Mouse (Mus musculus) T-cell, adult 2 months (primary cell): ENCODE results near the gene Tmeff1.

Experiments
- DNase-seq: peaks from one replicate; pipeline ENCODE4 v3.0.0; 2022; ENCODE audit warnings: low spot score

Gene Tmeff1

DNA sequence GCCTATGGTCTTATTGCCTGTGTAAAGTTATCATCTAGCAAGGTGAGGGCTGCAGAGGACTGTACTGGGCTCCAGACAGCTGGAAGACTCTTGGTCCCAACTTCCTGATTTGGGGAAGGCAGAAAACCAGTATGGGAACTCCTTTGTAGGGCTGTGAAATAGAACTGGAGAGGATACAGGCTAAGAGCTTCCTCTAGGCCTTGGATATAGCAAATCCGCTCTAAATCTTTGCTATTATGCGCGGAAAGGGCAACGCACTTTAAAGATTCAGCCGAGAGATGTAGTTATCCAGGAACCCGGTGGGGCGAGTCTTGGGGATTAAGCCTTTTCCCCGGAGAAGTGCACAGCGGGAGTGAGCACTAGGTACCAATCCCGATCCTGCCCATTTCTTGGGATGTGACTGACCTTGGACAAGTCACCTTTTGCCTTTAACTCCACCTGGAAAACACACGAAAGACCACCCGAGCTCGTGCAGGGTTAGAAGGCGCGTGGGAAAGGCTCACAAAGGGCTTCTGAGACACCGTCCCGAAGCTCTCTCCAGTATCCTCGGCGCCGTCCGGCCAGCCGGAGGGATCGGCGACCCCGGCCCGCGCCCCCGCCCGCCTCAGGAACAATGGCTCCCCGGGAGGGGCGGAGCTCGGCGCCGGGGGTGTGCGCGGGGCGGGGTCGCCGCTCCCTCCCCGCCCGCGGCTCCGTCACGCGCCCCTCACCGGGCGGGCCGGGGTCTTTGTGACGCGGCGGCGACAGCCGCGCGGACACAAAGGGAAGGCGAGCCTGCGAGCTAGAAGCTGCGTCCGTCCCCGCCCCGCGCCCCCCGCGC lies at the start of gene Tmeff1:
TSS of gene Tmeff1 (plus strand) at position 754 of the 820 bp plus-strand sequence.
- DNase-seq: no peak

DNA sequence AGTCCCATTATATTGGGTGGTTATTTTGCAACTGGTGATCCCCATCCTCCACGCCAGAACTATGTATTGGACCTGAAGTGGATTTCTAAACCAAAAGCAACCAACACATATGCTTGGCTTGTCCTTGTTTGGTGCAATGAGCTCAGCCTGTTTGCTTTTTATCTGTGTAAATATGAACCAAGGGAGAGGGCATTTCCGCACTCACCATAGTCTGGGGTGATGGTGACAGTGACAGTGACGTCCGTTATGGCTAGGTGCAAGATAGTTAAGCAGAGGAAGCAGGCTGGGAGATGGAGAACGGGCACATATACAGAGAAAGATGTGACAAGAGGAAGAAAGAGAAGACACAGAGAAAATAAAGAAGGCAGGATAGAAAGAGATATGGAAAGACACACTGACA lies 48.7 kb upstream of the Tmeff1 start:
- no peak for DNase-seq

DNA sequence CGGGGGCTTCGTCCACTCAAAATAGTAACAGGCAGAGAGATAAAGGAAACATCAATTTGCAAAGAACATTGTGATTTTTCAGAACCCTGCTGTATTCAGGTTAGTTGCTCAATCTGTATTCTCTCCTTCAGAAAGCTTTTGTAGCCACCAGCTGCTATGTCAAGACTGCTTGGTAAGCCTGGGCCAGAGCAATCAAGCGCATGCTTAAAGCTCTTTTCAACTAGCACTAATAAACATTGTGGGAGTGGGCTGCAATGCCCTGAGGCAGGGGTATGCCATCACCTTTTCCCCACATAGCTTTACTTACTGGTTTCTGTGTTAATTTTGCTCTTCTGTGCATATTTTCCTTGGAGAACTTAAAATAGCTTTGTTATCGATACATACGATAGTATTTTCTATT lies 48.0 kb upstream of the Tmeff1 start:
- no peak for DNase-seq

- no peak for DNase-seq
Observed at GRCm38 (mm10) chr4:48538581-48538980, 46.4 kb upstream of the Tmeff1 start.

DNA sequence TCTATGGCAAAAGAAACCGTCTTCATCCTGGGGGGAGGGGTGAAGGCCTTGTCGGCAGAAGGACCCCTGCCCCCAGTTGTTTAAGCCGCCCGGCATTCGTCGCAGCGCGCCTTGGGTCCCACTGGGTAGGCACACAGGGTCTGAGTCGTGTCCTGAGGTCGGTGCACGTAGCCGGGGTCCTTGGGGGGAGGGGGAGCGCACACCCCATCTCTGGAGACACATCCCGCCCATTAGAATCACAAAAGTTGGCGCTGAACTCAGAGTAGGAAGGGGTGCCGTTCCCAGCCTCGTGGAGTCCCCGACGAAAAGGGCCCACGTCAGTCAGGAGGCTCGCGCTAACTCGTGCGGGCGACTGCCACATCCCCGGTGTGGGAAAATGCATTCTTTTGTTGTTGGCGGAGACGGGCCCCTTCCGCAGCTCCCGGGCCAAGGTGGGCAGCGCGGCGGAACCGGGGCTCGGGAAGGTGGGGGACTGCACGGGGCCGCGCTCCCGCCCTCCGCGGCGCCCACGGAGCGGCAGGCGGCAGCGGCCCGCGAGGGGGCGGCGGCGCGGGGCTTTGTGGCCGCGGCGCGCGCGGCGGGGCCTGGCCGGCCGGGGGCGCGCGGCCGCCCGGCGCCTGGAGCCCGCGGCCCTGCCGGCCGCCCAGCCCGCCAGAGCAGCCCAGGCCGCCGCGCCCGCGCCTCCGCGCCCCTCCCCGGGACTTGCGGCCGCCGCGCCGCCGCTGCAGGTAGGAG lies 45.0 kb upstream of the Tmeff1 start, which contains the start of gene Msantd3:
TSS of gene Msantd3 (plus strand) at position 95 of the 735 bp plus-strand sequence.
- no peak for DNase-seq

DNA sequence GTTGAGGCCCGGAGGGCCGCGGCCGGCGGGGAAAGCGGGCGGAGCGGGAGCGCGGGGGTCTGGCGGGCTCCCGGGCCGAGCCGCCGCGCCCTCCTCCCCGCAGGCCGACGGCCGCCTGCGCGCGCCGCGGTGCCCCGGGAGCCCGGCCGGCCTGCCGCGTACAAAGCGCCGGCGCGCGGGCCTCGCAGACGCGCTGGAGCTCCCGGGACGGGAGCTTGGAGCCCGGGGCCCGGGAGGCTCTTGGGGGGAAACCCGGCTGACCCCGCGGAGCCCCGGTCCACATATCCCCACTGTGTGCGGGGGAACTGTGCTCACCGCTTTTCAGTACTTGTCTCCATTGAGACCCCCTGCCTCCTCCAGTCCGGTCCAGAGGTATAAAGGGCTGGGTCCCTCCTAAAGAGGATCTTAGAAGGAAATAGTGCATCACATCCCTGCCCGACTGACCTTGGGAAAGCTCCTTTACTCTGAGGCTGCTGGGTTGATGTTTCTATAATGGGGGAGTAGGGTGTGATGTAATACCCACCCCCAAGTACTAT lies 44.3 kb upstream of the Tmeff1 start:
- no peak for DNase-seq

GRCm38 (mm10) chr4:48541526-48542250 lies 43.3 kb upstream of the Tmeff1 start:
- no peak for DNase-seq

DNA sequence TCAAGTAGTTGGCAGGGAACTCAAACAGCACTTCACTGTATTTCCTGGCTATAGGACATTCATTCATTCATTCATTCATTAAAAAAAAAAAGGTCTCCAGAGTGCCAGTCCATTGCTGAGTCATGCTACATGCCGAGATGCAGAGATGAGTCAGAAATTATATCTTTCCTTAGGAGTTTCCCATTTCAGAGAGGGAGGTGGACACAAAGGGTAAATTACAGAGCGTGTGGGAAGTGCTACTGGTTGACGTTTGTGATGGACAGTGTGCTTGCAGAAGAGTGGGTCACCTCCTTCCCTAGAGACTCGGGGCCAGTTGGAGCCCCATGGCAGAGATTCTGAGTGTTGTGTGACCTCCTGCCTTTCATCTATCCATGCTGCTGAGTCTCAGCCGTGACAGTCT lies 42.6 kb upstream of the Tmeff1 start:
- no peak for DNase-seq

- no peak for DNase-seq
Observed at GRCm38 (mm10) chr4:48543071-48543865, 41.7 kb upstream of the Tmeff1 start.

DNA sequence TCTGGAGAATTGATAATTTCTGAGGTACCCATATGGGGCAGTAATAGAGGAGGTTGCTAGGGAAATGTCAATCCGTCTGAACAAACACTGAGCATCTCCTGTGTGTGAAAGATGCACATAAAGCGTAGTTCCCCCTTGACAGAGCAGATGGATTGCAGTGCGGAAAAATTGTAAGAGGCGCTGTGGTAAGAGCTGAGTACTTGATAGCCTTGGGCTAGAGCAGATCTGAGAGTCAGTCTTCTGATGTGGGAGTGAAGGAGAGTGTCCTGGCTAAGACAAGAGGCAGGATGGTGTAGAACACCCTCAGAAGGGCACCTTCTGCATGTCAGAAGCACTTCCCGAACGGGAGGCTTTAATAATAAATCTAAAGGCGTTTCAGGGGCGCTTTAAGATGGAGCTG lies 40.8 kb upstream of the Tmeff1 start:
- DNase-seq: no peak

GRCm38 (mm10) chr4:48545966-48546365 lies 39.0 kb upstream of the Tmeff1 start:
- no peak for DNase-seq

- DNase-seq: no peak
Observed at GRCm38 (mm10) chr4:48546568-48547496, 38.1 kb upstream of the Tmeff1 start.

- no peak for DNase-seq
Observed at GRCm38 (mm10) chr4:48548393-48549045, 36.5 kb upstream of the Tmeff1 start.

DNA sequence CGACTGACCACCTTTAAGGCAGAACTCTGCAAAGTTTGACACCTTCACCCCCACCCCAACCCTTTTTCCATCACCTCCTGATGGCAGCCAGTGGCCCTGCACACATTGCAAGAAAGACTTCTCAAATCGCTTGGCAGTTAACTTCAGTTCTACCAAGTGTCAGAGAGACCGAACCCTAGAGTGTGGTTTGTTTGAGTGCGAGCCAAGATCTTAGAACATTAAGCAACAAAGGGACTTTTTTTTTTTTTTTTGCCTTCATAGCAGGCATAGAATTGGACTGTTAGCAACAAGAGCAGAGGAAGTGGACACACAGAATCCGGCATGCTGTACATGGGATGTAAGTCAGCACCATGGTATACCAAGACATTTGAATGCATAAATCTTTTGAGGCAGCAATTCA lies 35.3 kb upstream of the Tmeff1 start:
- no peak for DNase-seq

DNA sequence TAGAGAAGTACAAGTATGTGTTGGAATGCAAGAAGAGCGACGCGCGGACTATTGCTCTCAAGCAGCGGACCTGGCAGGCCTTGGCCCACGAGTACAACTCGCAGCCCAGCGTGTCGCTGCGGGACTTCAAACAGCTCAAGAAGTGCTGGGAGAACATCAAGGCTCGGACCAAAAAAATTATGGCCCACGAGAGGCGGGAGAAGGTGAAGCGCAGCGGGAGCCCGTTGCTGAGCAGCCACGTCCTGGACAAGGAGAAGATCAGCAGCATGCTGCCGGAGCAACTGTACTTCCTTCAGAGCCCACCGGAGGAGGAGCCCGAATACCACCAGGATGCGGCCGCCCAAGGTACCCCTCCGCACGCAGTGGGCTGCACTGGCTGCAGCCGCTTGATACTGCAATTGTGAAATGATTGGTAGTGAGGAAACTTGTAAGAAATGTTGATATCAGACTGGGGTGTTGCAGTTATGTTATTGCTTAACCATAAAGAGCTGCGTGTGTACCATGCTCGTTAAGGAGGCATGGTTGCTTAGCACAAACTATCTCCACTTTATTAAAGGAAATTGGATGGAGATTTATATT lies 32.4 kb upstream of the Tmeff1 start:
- DNase-seq: no peak

DNA sequence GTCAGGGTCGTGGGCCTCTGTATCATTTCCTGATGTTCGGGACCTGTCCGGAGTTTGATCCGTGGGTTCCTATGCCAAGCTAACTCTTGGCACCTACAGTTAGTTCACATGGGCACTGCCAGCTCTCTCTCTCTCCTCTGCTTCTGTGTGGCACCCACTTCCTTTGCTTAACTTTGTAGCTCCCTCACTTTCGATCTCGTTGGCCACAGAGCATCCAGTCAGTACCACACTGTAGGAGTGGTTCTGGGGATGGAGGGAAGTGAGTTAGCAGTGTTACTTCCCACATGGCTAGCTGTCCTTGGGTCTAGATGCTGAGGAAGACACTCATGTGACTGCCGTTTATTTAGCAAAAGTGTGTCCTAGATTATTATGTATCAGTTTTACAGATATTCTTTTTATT lies 30.8 kb upstream of the Tmeff1 start:
- no peak for DNase-seq

DNA sequence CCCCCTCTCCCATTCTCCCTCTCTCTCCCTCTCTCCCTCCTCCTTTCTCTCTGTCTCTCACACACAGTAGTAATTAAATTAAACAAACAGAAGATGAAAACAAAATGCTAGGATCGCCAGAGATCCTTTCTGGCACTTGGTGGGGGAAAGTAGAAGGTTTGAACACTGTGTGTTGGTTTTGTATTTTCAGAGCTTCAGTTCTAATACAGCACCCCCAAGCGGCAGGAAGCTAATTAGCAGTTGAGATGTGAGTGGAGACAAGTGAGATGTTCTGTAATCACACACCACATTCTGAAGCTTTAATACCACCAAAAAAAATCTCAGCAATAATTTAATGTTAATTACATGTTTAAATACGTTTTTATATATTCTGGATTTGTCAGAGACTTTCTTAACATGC lies 29.2 kb upstream of the Tmeff1 start:
- no peak for DNase-seq

- no peak for DNase-seq
Observed at GRCm38 (mm10) chr4:48559652-48560051, 25.3 kb upstream of the Tmeff1 start.

- no peak for DNase-seq
Observed at GRCm38 (mm10) chr4:48561824-48562223, 23.1 kb upstream of the Tmeff1 start.

GRCm38 (mm10) chr4:48564962-48565361 lies 20.0 kb upstream of the Tmeff1 start:
- no peak for DNase-seq
